Mouse (Mus musculus) spleen, adult 2 months (tissue): ENCODE measurements around the gene Gm9913.

Source experiments
- CTCF ChIP-seq: fragments of 200-500 bp; IDR thresholded peaks from 2 replicates; pipeline ENCODE4 v1.5.1; 2011; ENCODE audit warnings: mild to moderate bottlenecking, inconsistent platforms; ENCODE audit not compliant: insufficient read depth, insufficient read length, insufficient replicate concordance; ENCODE audit errors: extremely low read depth
- POLR2A ChIP-seq: fragments of 200-500 bp; IDR thresholded peaks from 2 replicates; pipeline ENCODE4 v1.6.1; 2011; ENCODE audit warnings: low read depth, low read length, inconsistent platforms

GRCm38 (mm10) chr2:125484910-125485309 is 20.0 kb upstream of the Gm9913 start:
- TF ChIP-seq POLR2A = no peak
- TF ChIP-seq CTCF = no peak
